Mouse (Mus musculus): ENCODE measurements around the gene Mb21d2. TPM values are rescaled to one million over a fixed set of nuclear protein-coding genes. Genes with fewer than 3 reads are reported as not detected.

The Mb21d2 gene
- polyA plus RNA-seq, 1 experiment from 2014 or later, result 6.6 TPM

DNA sequence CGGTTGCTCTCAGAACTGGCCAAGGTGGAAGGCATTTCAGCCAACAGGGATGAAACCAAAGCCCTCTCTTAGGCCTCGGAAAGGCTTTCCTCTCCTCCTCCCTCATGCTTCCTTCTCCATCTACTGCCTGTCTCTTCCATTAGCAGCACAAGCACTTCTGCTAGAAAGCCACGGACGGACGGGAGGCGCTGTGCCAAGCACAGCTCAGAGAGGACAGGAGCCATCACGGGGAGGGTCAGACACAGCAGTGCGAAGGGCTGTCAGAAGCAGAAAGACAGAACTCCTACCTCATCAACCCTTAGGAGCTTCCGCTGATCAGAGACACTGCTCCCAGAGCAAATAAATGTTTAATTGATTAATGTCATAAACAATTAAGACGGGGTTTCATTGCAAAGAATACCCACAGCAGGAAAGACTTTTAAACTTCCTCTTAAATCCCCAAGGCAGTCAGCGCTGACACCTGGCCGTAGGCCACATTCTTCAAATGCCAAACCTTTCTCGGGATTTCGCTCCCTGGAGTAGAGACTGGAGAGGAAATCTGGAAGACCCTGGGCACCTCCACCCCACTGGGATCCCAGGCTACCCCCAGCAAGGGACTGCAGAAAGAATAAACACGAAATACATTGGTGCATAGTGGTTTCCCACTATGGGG, 30.8 kb downstream of the Mb21d2 start:
- ATAC-seq, result peak; percentile 39
- no peak for DNase-seq (ENCODE audit: low read depth, low spot score)
- POLR2A ChIA-PET, result no interaction called here
- CTCF ChIA-PET, result no interaction called here
- H3K27me3 ChIP-seq, result no peaks in the 10 kb centered on the region
- TF ChIP-seq CTCF (IDR thresholded peaks at IDR 0.05), result no peak
- in situ Hi-C loops (cut with MboI; ENCODE audit: low pct_unique_long_range_greater_than_20kb), result no loop called here

DNA sequence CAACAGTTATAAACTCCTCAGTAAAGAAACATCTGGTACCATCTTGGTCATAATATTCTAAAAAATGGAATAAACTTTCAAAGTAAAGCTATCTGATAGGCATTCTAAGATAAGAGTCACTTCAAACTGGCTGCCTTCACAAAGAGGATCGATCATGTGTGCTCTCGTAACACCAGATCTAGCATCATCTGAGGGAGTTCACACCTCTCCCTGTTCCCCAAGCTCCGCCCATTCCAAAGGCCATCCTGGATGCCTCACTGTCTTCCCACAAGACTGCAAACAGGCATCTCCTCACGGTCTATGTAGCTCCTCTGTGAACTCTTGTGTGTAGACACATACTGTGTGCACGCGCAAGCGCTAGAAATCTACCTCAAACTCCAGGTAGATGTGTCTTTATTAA, 32.9 kb downstream of the Mb21d2 start:
- no peaks in the 10 kb centered on the region for H3K27me3 ChIP-seq
- no peak for TF ChIP-seq CTCF (IDR thresholded peaks at IDR 0.05)
- ChIA-PET CTCF (no interaction called here), POLR2A (no interaction called here)
- in situ Hi-C loops (cut with MboI; ENCODE audit: low pct_unique_long_range_greater_than_20kb), result no loop called here
- DNase-seq (ENCODE audit: low read depth, low spot score) (no peak), ATAC-seq (no peak)

DNA sequence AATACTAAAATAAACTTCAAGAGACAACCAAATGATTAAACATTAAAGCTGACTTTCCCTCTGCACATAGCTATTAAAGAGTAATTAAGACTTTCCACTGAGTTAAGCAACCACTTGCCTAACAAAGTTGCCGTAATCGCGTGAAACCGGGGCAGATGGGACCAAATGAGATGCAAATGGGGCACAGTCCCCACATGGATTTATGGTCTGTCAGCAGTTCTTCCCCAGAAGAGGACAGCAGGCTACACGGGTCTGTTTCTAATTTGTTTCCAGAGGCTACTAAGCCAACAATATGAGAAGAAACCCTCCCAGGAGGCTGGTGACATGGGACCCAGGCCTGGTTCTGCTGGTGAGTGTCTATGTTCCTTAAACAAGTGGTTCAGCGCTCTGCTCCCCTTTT, 34.6 kb downstream of the Mb21d2 start:
- in situ Hi-C loops (cut with MboI; ENCODE audit: low pct_unique_long_range_greater_than_20kb), result no loop called here
- ATAC-seq, result no peak
- H3K27me3 ChIP-seq, result no peaks in the 10 kb centered on the region
- POLR2A ChIA-PET, result no interaction called here
- no peak for TF ChIP-seq CTCF (IDR thresholded peaks at IDR 0.05)
- DNase-seq (ENCODE audit: low read depth, low spot score), result no peak
- CTCF ChIA-PET, result no interaction called here

DNA sequence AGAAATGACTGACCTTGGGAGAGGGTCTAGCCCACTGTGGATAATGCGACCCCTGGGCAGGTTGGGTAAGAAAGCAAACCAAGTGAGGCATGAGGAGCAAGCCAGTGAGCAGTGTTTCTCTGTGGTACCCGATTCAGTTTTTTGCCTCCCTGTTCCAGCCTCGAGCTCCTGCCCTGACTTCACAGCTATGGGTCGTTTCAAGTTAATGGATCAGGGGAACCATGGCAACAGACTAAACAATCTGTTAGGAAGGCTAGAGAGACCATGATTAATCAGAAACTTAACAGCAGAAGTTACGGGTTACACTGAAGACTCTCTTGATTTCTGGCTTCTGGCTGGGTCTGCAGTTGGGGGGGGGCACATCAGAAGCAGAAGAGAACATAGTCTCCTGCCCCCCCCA, 36.2 kb downstream of the Mb21d2 start:
- POLR2A ChIA-PET, result no interaction called here
- CTCF ChIA-PET, result no interaction called here
- DNase-seq (ENCODE audit: low read depth, low spot score) (no peak), ATAC-seq (peak; percentile 26)
- H3K27me3 ChIP-seq, result no peaks in the 10 kb centered on the region
- in situ Hi-C loops (cut with MboI; ENCODE audit: low pct_unique_long_range_greater_than_20kb), result no loop called here
- TF ChIP-seq CTCF (IDR thresholded peaks at IDR 0.05), result no peak

DNA sequence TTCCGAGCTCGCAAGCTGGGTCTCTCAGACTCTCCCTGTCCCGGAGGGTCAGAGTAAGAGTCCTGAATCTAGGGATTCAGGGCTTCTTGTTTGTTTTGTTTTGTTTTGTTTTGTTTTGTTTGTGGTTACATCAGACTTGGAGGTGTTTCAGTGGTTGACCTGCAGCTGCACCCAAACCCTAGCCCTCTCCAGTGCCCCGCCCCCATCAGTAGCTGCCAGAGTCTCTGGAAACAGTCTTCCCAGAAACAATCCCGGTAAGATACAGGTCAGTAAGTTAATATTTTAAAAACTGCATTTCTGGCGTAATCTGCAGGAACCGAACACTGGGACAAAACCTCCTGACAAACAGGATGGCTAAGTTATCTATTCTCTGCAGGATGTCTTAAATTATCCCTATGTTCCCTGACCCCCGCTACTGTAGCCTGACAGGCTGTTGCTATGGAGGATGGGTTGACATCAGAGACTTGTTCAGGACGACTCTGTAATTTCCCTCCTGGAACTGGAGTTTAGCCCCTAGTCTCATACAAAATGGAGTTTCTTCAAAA, 43.2 kb downstream of the Mb21d2 start:
- DNase-seq (ENCODE audit: low read depth, low spot score) (no peak), ATAC-seq (no peak)
- H3K27me3 ChIP-seq, result no peaks in the 10 kb centered on the region
- no peak for TF ChIP-seq CTCF (IDR thresholded peaks at IDR 0.05)
- in situ Hi-C loops (cut with MboI; ENCODE audit: low pct_unique_long_range_greater_than_20kb), result no loop called here
- CTCF ChIA-PET, result no interaction called here
- POLR2A ChIA-PET, result no interaction called here

DNA sequence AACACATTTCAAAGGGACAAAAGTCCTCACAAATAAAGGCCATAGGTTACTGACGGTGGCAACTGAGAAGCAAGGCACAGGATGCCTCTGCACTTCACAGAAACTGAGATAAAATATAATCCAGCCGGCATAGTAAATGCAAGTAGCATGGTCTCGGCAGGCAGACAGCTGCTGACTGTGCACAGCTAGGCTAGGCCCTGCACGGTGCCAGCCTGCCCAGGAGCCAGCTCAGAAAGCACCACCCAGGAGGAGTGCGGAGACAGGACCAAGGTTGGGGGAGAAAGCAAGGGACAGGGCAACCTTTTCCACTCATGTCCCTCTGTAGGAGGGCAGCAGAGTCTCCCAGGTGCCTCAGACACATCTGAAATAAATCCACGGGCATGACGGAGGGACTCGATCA, 44.0 kb downstream of the Mb21d2 start:
- no peak for ATAC-seq
- no peak for DNase-seq (ENCODE audit: low read depth, low spot score)
- CTCF ChIA-PET, result no interaction called here
- TF ChIP-seq CTCF (IDR thresholded peaks at IDR 0.05), result no peak
- POLR2A ChIA-PET, result no interaction called here
- no peaks in the 10 kb centered on the region for H3K27me3 ChIP-seq
- in situ Hi-C loops (cut with MboI; ENCODE audit: low pct_unique_long_range_greater_than_20kb), result no loop called here

DNA sequence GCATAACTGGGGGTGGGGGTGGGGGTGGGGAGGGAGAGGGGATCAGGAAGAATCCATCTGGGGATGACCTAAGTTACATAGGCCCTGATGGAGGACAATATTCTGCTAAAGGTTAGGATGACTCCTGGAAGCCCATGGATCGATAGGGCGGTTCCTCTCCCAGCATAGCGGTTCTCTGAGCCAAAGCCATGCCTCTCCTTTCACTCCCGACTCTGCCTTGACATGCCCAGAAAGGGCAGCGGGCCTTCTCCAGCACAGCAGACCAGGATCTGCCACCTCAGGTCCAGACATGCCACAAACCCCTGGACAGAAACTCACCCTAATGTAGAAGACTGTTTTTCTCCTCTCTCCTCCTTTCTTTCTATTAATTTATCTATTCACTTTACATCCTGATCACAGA, 44.8 kb downstream of the Mb21d2 start:
- H3K27me3 ChIP-seq, result no peaks in the 10 kb centered on the region
- DNase-seq (ENCODE audit: low read depth, low spot score) (no peak), ATAC-seq (no peak)
- POLR2A ChIA-PET, result interaction anchor here (0.6 kb wide), 1 partner anchor 74 kb away, joined by 3 read pairs; no protein-coding TSS in a partner anchor
- no peak for TF ChIP-seq CTCF (IDR thresholded peaks at IDR 0.05)
- CTCF ChIA-PET, result no interaction called here
- in situ Hi-C loops (cut with MboI; ENCODE audit: low pct_unique_long_range_greater_than_20kb), result no loop called here

DNA sequence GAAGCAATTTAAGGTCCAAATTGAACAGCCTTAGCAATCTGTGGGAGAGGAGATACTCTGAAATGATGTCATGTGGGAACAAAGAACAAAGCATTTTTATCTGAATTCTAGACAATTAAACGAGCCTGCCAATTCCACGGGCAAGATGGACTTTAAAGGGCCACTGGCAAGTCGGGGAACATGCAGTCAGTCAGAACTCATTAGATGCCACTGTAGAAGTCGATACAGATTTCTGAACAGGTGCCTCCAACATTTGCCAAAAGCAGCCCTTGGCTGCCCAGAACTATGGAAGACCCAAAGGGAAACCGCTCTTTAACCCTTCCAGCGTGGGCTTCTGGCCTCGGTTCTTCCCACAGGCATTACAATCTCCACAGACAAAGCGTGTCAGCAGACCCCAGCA, 45.8 kb downstream of the Mb21d2 start:
- in situ Hi-C loops (cut with MboI; ENCODE audit: low pct_unique_long_range_greater_than_20kb), result no loop called here
- DNase-seq (ENCODE audit: low read depth, low spot score), result no peak
- no peak for ATAC-seq
- ChIA-PET POLR2A (no interaction called here), CTCF (no interaction called here)
- no peaks in the 10 kb centered on the region for H3K27me3 ChIP-seq
- TF ChIP-seq CTCF (IDR thresholded peaks at IDR 0.05), result no peak

DNA sequence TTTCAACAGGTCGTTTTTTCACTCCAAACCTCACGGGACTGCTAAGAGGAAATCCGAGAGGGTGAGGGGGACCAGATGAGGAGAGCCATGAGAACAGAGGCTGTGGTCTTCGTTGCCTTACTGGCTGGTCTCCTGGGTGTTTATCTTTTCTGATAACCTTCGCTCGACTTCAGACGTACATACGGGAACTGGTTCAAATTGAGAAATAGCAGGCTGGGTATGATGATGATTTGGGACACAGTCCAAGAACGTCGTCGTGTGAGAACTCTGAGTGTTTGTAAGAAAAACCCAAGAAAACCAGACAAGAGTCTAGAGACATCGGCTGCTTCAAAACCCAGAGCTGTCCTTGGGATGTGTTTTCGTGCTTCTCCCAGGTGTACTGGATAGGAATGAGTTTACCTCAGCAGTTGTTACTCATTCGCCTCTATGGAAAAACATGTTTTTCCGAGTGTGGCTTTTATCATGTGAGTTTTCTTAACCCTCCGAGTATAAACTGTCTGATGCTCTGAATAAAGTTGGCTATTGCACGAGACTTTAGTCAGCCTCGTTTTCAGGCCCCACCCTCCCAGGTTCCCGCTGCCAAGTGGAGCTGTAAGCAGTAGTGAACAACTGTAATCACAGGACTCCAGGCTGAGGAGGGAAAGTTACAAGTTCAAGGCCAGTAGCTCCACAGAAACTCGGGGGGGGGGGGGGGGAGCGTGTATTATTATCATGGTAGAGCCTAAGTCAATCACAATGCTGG, 46.6 kb downstream of the Mb21d2 start:
- ATAC-seq (no peak), DNase-seq (ENCODE audit: low read depth, low spot score) (no peak)
- in situ Hi-C loops (cut with MboI; ENCODE audit: low pct_unique_long_range_greater_than_20kb), result no loop called here
- no peaks in the 10 kb centered on the region for H3K27me3 ChIP-seq
- no peak for TF ChIP-seq CTCF (IDR thresholded peaks at IDR 0.05)
- ChIA-PET POLR2A (no interaction called here), CTCF (no interaction called here)

DNA sequence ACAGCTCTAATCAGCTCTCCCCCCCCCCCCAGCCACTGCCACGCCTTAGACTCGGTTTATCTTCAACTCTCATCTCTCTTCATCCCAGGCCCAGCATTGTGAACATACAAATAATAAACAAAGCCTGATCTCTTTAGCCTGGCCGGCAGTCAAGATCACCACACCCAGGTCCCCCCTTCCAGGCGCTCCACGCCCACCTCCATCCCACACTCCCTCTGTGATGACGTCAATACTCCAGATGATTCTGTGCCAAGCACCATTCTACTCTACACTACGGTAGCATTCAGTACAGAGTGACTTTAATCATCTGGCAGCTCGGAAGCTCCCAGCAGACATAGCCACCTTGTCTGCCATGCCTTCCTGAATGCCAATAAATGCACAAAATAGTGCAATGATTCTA, 47.7 kb downstream of the Mb21d2 start:
- in situ Hi-C loops (cut with MboI; ENCODE audit: low pct_unique_long_range_greater_than_20kb), result no loop called here
- H3K27me3 ChIP-seq, result no peaks in the 10 kb centered on the region
- CTCF ChIA-PET, result interaction anchor here (0.7 kb wide), 1 partner anchor 11 kb away, joined by 3 read pairs; no protein-coding TSS in a partner anchor
- DNase-seq (ENCODE audit: low read depth, low spot score) (no peak), ATAC-seq (no peak)
- POLR2A ChIA-PET, result no interaction called here
- TF ChIP-seq CTCF (IDR thresholded peaks at IDR 0.05), result no peak

DNA sequence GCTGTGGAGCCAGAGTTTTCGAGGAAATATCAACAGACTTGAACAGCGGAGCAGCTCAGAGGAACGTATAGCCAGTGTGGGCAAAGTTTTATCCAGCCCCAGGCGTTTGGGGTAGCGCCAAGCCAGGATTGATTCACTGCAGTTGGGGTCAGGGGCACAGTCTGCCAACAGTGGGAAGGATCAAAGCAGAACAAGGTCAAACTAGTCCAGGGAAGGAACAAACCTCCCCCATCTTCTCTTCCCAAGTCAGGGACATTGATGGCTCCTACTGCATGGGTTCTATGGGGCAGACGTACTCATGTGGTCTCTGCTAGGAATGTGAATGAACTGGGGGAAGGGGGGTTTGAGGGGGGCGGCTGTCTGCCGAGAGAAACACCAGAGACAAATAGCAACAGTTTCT, 48.7 kb downstream of the Mb21d2 start:
- POLR2A ChIA-PET, result no interaction called here
- ATAC-seq, result no peak

More for the DNA sequence above, 48.7 kb downstream of the Mb21d2 start:
- no peak for DNase-seq (ENCODE audit: low read depth, low spot score)
- CTCF ChIA-PET, result no interaction called here
- no peak for TF ChIP-seq CTCF (IDR thresholded peaks at IDR 0.05)
- H3K27me3 ChIP-seq, result no peaks in the 10 kb centered on the region
- in situ Hi-C loops (cut with MboI; ENCODE audit: low pct_unique_long_range_greater_than_20kb), result no loop called here
